Comparison of ENCODE assay signal across 15 mouse cellular contexts in the genomic region with DNA sequence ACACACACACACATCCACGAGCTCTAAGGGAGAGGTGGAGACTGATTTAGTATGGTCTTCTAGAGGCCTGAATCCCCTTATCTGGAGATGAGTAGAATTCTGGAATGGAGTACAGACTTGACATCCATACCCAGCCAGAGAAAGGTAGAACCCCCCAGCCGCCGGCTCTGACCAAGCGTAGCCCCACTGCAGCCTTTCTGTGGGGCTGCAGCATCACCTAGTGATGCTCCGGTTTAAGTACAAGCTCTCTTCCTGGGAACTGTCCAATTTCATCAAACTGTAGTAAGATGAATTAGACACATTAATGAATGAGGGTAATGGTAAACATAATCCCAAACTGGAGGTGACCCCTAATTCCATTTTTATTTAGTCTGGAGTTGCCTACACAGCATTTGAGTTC. TPM values are rescaled to one million over a fixed set of nuclear protein-coding genes. Genes with fewer than 3 reads are reported as not detected.
A peak's percentile ranks its signal among the peaks of the same experiment; 100 is the strongest.
DNase-seq lines count a peak whose midpoint lies in the region; ATAC-seq and TF ChIP-seq lines count a peak whose summit lies in the region.
"Had no signal": no experiment of that assay in that cellular context is flagged by ENCODE, and none has a peak within 500 bp of the region (broad histone marks: within the 10 kb centered on the region; RNA-seq: fewer than 3 reads in every experiment).

No protein-coding gene starts in this region.

- intact Hi-C loops in heart, postnatal 25 days (cut with DNase I) = no loop called here

- H3K9me3 ChIP-seq in lung, embryonic 14.5 days (ENCODE audit: low read depth, low read length) = no peaks in the 10 kb centered on the region
- no peaks in the 10 kb centered on the region for H3K9me3 ChIP-seq in neural tube, embryonic 14.5 days (ENCODE audit: control insufficient read depth, low read length)

- H3K9ac ChIP-seq in lung, embryonic 14.5 days = no peak overlapping the region
- H3K9ac ChIP-seq in neural tube, embryonic 14.5 days (replicated peaks; ENCODE audit: low read depth, low read length) = no peak overlapping the region

- H3K27me3 ChIP-seq in lung, embryonic 14.5 days (ENCODE audit: insufficient read depth, low read length) = no peaks in the 10 kb centered on the region
- H3K27me3 ChIP-seq in neural tube, embryonic 14.5 days (ENCODE audit: control insufficient read depth, insufficient read depth, low read length) = no peaks in the 10 kb centered on the region

- TF ChIP-seq POLR2A in cortical plate, adult 2 months (IDR thresholded peaks at IDR 0.05; ENCODE audit: extremely low read depth, insufficient read depth, low read length) = no peak

- H3K4me1 ChIP-seq in lung, embryonic 14.5 days (ENCODE audit: insufficient read depth) = peaks cover 15% of the 10 kb centered on the region
- peaks cover 5% of the 10 kb centered on the region; the same call in 1 of the 2 replicates for H3K4me1 ChIP-seq in cortical plate, adult 2 months (ENCODE audit: control insufficient read depth, insufficient read depth, low read length)
- peaks cover 44% of the 10 kb centered on the region for H3K4me1 ChIP-seq in neural tube, embryonic 14.5 days (ENCODE audit: control insufficient read depth, insufficient read depth, low read length)

- H3K27ac ChIP-seq in lung, embryonic 14.5 days (ENCODE audit: low read depth) = no peak overlapping the region
- H3K27ac ChIP-seq in cortical plate, adult 2 months (ENCODE audit: insufficient read depth, low read length) = no peak overlapping the region
- H3K27ac ChIP-seq in neural tube, embryonic 14.5 days (ENCODE audit: low read depth, low read length) = no peak overlapping the region
- H3K27ac ChIP-seq: macrophage had no signal

- H3K4me2 ChIP-seq in lung, embryonic 14.5 days = no peak overlapping the region
- no peak overlapping the region for H3K4me2 ChIP-seq in neural tube, embryonic 14.5 days (ENCODE audit: low read depth, low read length)

- no peaks in the 10 kb centered on the region for H3K36me3 ChIP-seq in lung, embryonic 14.5 days (ENCODE audit: insufficient read depth)
- H3K36me3 ChIP-seq in neural tube, embryonic 14.5 days (ENCODE audit: control insufficient read depth, insufficient read depth, low read length) = no peaks in the 10 kb centered on the region
- H3K36me3 ChIP-seq: G1E had no signal

- no peak for ATAC-seq in lung, embryonic 14.5 days (ENCODE audit: insufficient read depth)
- peak; percentile 65; the same call in 1 of the 2 replicates for ATAC-seq in neural tube, embryonic 14.5 days (ENCODE audit: low read depth)

- no peak overlapping the region for H3K4me3 ChIP-seq in lung, embryonic 14.5 days (ENCODE audit: low read depth, low read length)
- no peak overlapping the region for H3K4me3 ChIP-seq in cortical plate, adult 2 months (ENCODE audit: insufficient read depth, low read length)
- H3K4me3 ChIP-seq in neural tube, embryonic 14.5 days (ENCODE audit: low read depth, low read length) = no peak overlapping the region

- peak; percentile 15 for DNase-seq in heart, adult 11 months
- no peak for DNase-seq in heart, postnatal 25 days (ENCODE audit: low spot score)
- peak; percentile 58 for DNase-seq in lung, embryonic 14.5 days
- no peak for DNase-seq in lung, postnatal 14 days
- no peak for DNase-seq in natural killer cell, adult 2 months (ENCODE audit: low spot score in 2 of 2)
- DNase-seq in thymus, postnatal 0 days (ENCODE audit: low spot score) = no peak
- DNase-seq: adrenal gland, postnatal 10 days; thymus, adult 2 months had no signal

- WGBS in lung, embryonic 14.5 days = 21% methylated on average over 5 of the region's 5 CpGs
- 22% methylated on average over 5 of the region's 5 CpGs for WGBS in neural tube, embryonic 14.5 days

- peak; percentile 52 for TF ChIP-seq CTCF in lung, embryonic 14.5 days (IDR thresholded peaks at IDR 0.05; ENCODE audit: low read depth)
- peak; percentile 71 for TF ChIP-seq CTCF in cortical plate, adult 2 months (IDR thresholded peaks at IDR 0.05; ENCODE audit: extremely low read depth, insufficient read depth, low read length)

RNA-seq across cellular contexts. Expression of a gene that starts 26.3 kb away (rescaled TPM):
- not detected for total RNA-seq in heart, postnatal 25 days (2021)
- 0.07 and 0.08 TPM in 2 replicates for polyA plus RNA-seq in lung, embryonic 14.5 days (2014; fragmentation: Nextera tagmentation; extraction: Ambion mirVana)
- polyA plus RNA-seq in cortical plate, adult 2 months (2012; rRNA removed) = 0.13 and 0.26 TPM in 2 replicates
- 2.2 and 2.8 TPM in 2 replicates for polyA plus RNA-seq in neural tube, embryonic 14.5 days (2014; fragmentation: Nextera tagmentation; extraction: Ambion mirVana)
- polyA plus RNA-seq in thymus, postnatal 0 days (2015; fragmentation: Nextera tagmentation; extraction: Ambion mirVana) = not detected in 2 replicates
- total RNA-seq: adrenal gland, postnatal 10 days; common myeloid progenitor, adult 5-6 weeks; gastrocnemius, adult 18-20 months; hematopoietic stem cell, adult 5-6 weeks had no signal
- polyA plus RNA-seq: G1E; macrophage; thymus, adult 2 months had no signal

Comparison
In these comparisons a context has a peak if more than half of its experiments do, and no peak if none do; other contexts are left out.
1. DNase-seq: peak in heart, adult 11 months (single experiment) and lung, embryonic 14.5 days (single experiment); none in heart, postnatal 25 days (single experiment), lung, postnatal 14 days (single experiment), natural killer cell, adult 2 months (0 of 2) and thymus, postnatal 0 days (single experiment).